Mouse (Mus musculus): ENCODE measurements around the gene Topors. TPM values are rescaled to one million over a fixed set of nuclear protein-coding genes. Genes with fewer than 3 reads are reported as not detected.
"Not testable (repeated sequence)": the region's sequence is repeated elsewhere in the genome, so short reads cannot be mapped to it uniquely, and the experiment has no call there.

Gene Topors
- polyA plus RNA-seq, 1 experiment from 2014 or later = 38.1 TPM

GRCm38 (mm10) chr4:40291511-40291910, 21.9 kb upstream of the Topors start:
- not testable (repeated sequence) for H3K9me3 ChIP-seq (ENCODE audit: control insufficient read depth, low read length); H3K4me1 ChIP-seq (replicated peaks; ENCODE audit: control insufficient read depth, insufficient read depth, low read length); H3K27ac ChIP-seq (ENCODE audit: low read length); H3K36me3 ChIP-seq (ENCODE audit: control insufficient read depth, insufficient read depth); H3K27me3 ChIP-seq (replicated peaks; ENCODE audit: control insufficient read depth, insufficient read depth, low read length); H3K9ac ChIP-seq (replicated peaks; ENCODE audit: low read depth, low read length); H3K4me2 ChIP-seq (ENCODE audit: low read length); ATAC-seq; H3K4me3 ChIP-seq (replicated peaks; ENCODE audit: low read length)
- 95% methylated on average over 11 of the region's 11 CpGs for WGBS

- ATAC-seq = no peak
- H3K9ac ChIP-seq (replicated peaks; ENCODE audit: low read depth, low read length) = no peak overlapping the region
- no peaks in the 10 kb centered on the region for H3K4me1 ChIP-seq (replicated peaks; ENCODE audit: control insufficient read depth, insufficient read depth, low read length)
- H3K9me3 ChIP-seq (ENCODE audit: control insufficient read depth, low read length) = no peaks in the 10 kb centered on the region; the same call in 1 of the 2 replicates
- H3K27me3 ChIP-seq (replicated peaks; ENCODE audit: control insufficient read depth, insufficient read depth, low read length) = no peaks in the 10 kb centered on the region
- H3K27ac ChIP-seq (ENCODE audit: low read length) = no peak overlapping the region
- WGBS = 91% methylated on average over 2 of the region's 2 CpGs
- no peak overlapping the region for H3K4me2 ChIP-seq (ENCODE audit: low read length)
- H3K36me3 ChIP-seq (ENCODE audit: control insufficient read depth, insufficient read depth) = no peaks in the 10 kb centered on the region
- H3K4me3 ChIP-seq (replicated peaks; ENCODE audit: low read length) = no peak overlapping the region
Observed at GRCm38 (mm10) chr4:40289046-40289445, 19.4 kb upstream of the Topors start.

- Histone ChIP-seq H3K36me3 (ENCODE audit: control insufficient read depth, insufficient read depth) (no peaks in the 10 kb centered on the region), H3K4me2 (ENCODE audit: low read length) (no peak overlapping the region), H3K27ac (ENCODE audit: low read length) (no peak overlapping the region), H3K9me3 (ENCODE audit: control insufficient read depth, low read length) (no peaks in the 10 kb centered on the region; the same call in 1 of the 2 replicates), H3K4me1 (replicated peaks; ENCODE audit: control insufficient read depth, insufficient read depth, low read length) (no peaks in the 10 kb centered on the region), H3K27me3 (replicated peaks; ENCODE audit: control insufficient read depth, insufficient read depth, low read length) (no peaks in the 10 kb centered on the region), H3K9ac (replicated peaks; ENCODE audit: low read depth, low read length) (no peak overlapping the region), H3K4me3 (replicated peaks; ENCODE audit: low read length) (no peak overlapping the region)
- no peak for ATAC-seq
- WGBS = 72% methylated on average over 6 of the region's 6 CpGs
Observed at GRCm38 (mm10) chr4:40287415-40287814, 17.8 kb upstream of the Topors start.

- Histone ChIP-seq H3K4me1 (replicated peaks; ENCODE audit: control insufficient read depth, insufficient read depth, low read length) (no peaks in the 10 kb centered on the region), H3K4me3 (replicated peaks; ENCODE audit: low read length) (no peak overlapping the region), H3K36me3 (ENCODE audit: control insufficient read depth, insufficient read depth) (no peaks in the 10 kb centered on the region), H3K9me3 (ENCODE audit: control insufficient read depth, low read length) (no peaks in the 10 kb centered on the region; the same call in 1 of the 2 replicates), H3K4me2 (ENCODE audit: low read length) (no peak overlapping the region), H3K27ac (ENCODE audit: low read length) (no peak overlapping the region), H3K9ac (replicated peaks; ENCODE audit: low read depth, low read length) (no peak overlapping the region), H3K27me3 (replicated peaks; ENCODE audit: control insufficient read depth, insufficient read depth, low read length) (no peaks in the 10 kb centered on the region)
- ATAC-seq = no peak
- WGBS = 26% methylated on average over 4 of the region's 4 CpGs
Observed at GRCm38 (mm10) chr4:40285582-40285981, 15.9 kb upstream of the Topors start.

- ATAC-seq = peak; percentile 94
- under 1% methylated on average over 36 of the region's 36 CpGs for WGBS
- H3K36me3 ChIP-seq (ENCODE audit: control insufficient read depth, insufficient read depth) = no peaks in the 10 kb centered on the region; the same call in 1 of the 2 replicates
- no peaks in the 10 kb centered on the region for H3K27me3 ChIP-seq (replicated peaks; ENCODE audit: control insufficient read depth, insufficient read depth, low read length)
- H3K4me3 ChIP-seq (replicated peaks; ENCODE audit: low read length) = peak within 1 kb of the TSS; percentile 89
- peak within 1 kb of the TSS; percentile 99 for H3K4me2 ChIP-seq (ENCODE audit: low read length)
- peak within 1 kb of the TSS; percentile 87 for H3K9ac ChIP-seq (replicated peaks; ENCODE audit: low read depth, low read length)
- no peaks in the 10 kb centered on the region for H3K9me3 ChIP-seq (ENCODE audit: control insufficient read depth, low read length)
- H3K27ac ChIP-seq (ENCODE audit: low read length) = 0 out of 2 replicates have a peak within 1 kb of the TSS, but pooled peaks have one; percentile 63
- peaks cover 13% of the 10 kb centered on the region for H3K4me1 ChIP-seq (replicated peaks; ENCODE audit: control insufficient read depth, insufficient read depth, low read length)
Observed at GRCm38 (mm10) chr4:40279276-40279900, 9.7 kb upstream of the Topors start, which contains the start of gene Ndufb6. TSS of gene Ndufb6 (minus strand) at chr4:40279421.

GRCm38 (mm10) chr4:40278880-40279275, 9.2 kb upstream of the Topors start:
- ATAC-seq = peak; percentile 74
- H3K27me3 ChIP-seq (replicated peaks; ENCODE audit: control insufficient read depth, insufficient read depth, low read length) = no peaks in the 10 kb centered on the region
- peaks cover 13% of the 10 kb centered on the region for H3K4me1 ChIP-seq (replicated peaks; ENCODE audit: control insufficient read depth, insufficient read depth, low read length)
- H3K4me2 ChIP-seq (ENCODE audit: low read length) = peak overlapping the region; percentile 99
- WGBS = under 1% methylated on average over 21 of the region's 21 CpGs
- no peaks in the 10 kb centered on the region for H3K9me3 ChIP-seq (ENCODE audit: control insufficient read depth, low read length)
- H3K36me3 ChIP-seq (ENCODE audit: control insufficient read depth, insufficient read depth) = no peaks in the 10 kb centered on the region; the same call in 1 of the 2 replicates
- peak overlapping the region; percentile 87 for H3K9ac ChIP-seq (replicated peaks; ENCODE audit: low read depth, low read length)
- H3K27ac ChIP-seq (ENCODE audit: low read length) = no peak overlapping the region
- peak overlapping the region; percentile 89 for H3K4me3 ChIP-seq (replicated peaks; ENCODE audit: low read length)

GRCm38 (mm10) chr4:40268835-40269234, 815 bp downstream of the Topors start:
- Histone ChIP-seq H3K36me3 (ENCODE audit: control insufficient read depth, insufficient read depth) (0 out of 2 replicates have a peak, but pooled peaks cover 2% of the 10 kb centered on the region), H3K27me3 (replicated peaks; ENCODE audit: control insufficient read depth, insufficient read depth, low read length) (no peaks in the 10 kb centered on the region), H3K9me3 (ENCODE audit: control insufficient read depth, low read length) (no peaks in the 10 kb centered on the region), H3K9ac (replicated peaks; ENCODE audit: low read depth, low read length) (peak overlapping the region; percentile 82), H3K27ac (ENCODE audit: low read length) (peak overlapping the region; percentile 97), H3K4me1 (replicated peaks; ENCODE audit: control insufficient read depth, insufficient read depth, low read length) (peaks cover 15% of the 10 kb centered on the region), H3K4me2 (ENCODE audit: low read length) (peak overlapping the region; percentile 85), H3K4me3 (replicated peaks; ENCODE audit: low read length) (peak overlapping the region; percentile 69)
- under 1% methylated on average over 16 of the region's 16 CpGs for WGBS
- ATAC-seq = no peak

- Histone ChIP-seq H3K9ac (replicated peaks; ENCODE audit: low read depth, low read length) (peak overlapping the region; percentile 82), H3K9me3 (ENCODE audit: control insufficient read depth, low read length) (no peaks in the 10 kb centered on the region), H3K27me3 (replicated peaks; ENCODE audit: control insufficient read depth, insufficient read depth, low read length) (no peaks in the 10 kb centered on the region), H3K27ac (ENCODE audit: low read length) (peak overlapping the region; percentile 97), H3K4me3 (replicated peaks; ENCODE audit: low read length) (peak overlapping the region; percentile 69), H3K4me1 (replicated peaks; ENCODE audit: control insufficient read depth, insufficient read depth, low read length) (peaks cover 15% of the 10 kb centered on the region), H3K4me2 (ENCODE audit: low read length) (peak overlapping the region; percentile 85), H3K36me3 (ENCODE audit: control insufficient read depth, insufficient read depth) (0 out of 2 replicates have a peak, but pooled peaks cover 2% of the 10 kb centered on the region)
- ATAC-seq = peak; percentile 83
- WGBS = under 1% methylated on average over 49 of the region's 50 CpGs
Observed at GRCm38 (mm10) chr4:40268204-40268813, 1.3 kb downstream of the Topors start.

- Histone ChIP-seq H3K27ac (ENCODE audit: low read length) (peak overlapping the region; percentile 76; the same call in 1 of the 2 replicates), H3K4me3 (replicated peaks; ENCODE audit: low read length) (peak overlapping the region; percentile 69), H3K27me3 (replicated peaks; ENCODE audit: control insufficient read depth, insufficient read depth, low read length) (no peaks in the 10 kb centered on the region), H3K9me3 (ENCODE audit: control insufficient read depth, low read length) (no peaks in the 10 kb centered on the region), H3K9ac (replicated peaks; ENCODE audit: low read depth, low read length) (peak overlapping the region; percentile 82), H3K4me2 (ENCODE audit: low read length) (peak overlapping the region; percentile 85), H3K36me3 (ENCODE audit: control insufficient read depth, insufficient read depth) (peaks cover 4% of the 10 kb centered on the region), H3K4me1 (replicated peaks; ENCODE audit: control insufficient read depth, insufficient read depth, low read length) (peaks cover 15% of the 10 kb centered on the region)
- no peak for ATAC-seq
- 65% methylated on average over 7 of the region's 7 CpGs for WGBS
Observed at GRCm38 (mm10) chr4:40267681-40268080, 2.0 kb downstream of the Topors start.

Data from forebrain, embryonic 16.5 days (tissue).